Mouse (Mus musculus) ZHBTc4 (cell line): Measurements from ENCODE around the gene Tnfrsf8.

ENCODE experiments used
- DNase-seq: peaks from one replicate; pipeline ENCODE4 v3.0.0-alpha.2; 2011; ENCODE audit warnings: low read depth, low spot score

Gene Tnfrsf8

GRCm38 (mm10) chr4:145233487-145234228, 81.3 kb downstream of the Tnfrsf8 start:
- no peak for DNase-seq

GRCm38 (mm10) chr4:145231732-145232131, 83.2 kb downstream of the Tnfrsf8 start:
- no peak for DNase-seq

DNA sequence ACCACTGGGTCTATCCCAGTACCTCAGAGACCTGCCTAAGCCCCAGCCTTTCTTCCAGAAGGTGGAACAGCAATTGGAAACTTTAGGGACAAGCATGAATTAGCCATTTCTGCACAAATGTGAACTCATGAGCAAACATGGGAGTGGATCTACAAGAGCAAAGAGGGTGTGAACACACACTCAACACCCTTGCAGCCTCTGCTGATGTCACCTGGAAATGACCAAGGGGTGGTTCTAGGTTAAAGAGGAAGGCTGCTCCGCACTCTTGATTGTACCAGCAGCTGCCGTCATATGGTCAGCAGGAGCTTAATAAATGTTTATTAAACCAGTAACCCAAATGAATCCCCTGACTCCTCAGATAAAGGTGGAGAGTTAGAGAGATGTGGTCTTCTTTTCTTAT, 84.3 kb downstream of the Tnfrsf8 start:
- DNase-seq: no peak

GRCm38 (mm10) chr4:145229524-145230163, 85.3 kb downstream of the Tnfrsf8 start:
- DNase-seq: no peak

DNA sequence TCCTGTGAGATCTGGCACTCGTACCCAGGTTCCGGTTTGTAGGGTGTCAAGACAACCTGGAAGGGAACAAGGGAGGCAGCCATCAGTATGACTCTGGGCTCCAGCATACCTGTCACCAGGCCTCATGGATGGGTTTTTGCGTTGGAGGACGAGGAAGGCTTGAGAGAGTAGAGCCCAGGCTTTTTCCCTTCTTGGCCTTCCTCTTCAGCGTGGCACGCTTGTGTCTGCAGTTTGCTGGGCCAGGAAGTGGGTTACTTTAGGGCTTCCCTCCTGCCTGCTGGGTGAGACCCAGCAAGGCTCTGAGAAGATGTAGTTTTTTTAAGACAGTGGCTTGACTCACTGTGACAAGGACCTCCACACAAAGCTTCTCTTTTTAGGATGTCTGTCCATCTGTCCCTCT, 85.9 kb downstream of the Tnfrsf8 start:
- no peak for DNase-seq

GRCm38 (mm10) chr4:145224613-145225012, 90.4 kb downstream of the Tnfrsf8 start:
- no peak for DNase-seq

DNA sequence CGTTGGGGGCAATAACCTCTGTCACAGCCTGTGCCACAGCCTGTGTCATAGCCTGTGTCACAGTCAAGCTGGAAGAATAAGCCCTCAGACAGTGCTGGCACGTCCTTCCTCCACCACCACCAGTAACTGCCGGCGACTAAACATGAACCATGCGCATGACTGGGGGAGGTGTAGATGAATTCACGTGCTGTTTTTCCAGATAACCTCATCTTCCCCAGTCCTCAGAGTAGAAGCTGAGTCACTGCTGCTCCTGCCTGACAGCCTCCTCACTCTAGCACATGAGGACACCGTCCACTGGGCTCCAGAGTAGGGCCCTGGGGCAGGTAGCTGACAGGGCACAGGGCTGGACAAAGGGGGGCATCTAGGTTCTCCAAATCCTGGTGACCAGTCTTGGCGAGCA, 92.9 kb downstream of the Tnfrsf8 start:
- DNase-seq: no peak

GRCm38 (mm10) chr4:145221379-145221778, 93.6 kb downstream of the Tnfrsf8 start:
- DNase-seq: no peak

DNA sequence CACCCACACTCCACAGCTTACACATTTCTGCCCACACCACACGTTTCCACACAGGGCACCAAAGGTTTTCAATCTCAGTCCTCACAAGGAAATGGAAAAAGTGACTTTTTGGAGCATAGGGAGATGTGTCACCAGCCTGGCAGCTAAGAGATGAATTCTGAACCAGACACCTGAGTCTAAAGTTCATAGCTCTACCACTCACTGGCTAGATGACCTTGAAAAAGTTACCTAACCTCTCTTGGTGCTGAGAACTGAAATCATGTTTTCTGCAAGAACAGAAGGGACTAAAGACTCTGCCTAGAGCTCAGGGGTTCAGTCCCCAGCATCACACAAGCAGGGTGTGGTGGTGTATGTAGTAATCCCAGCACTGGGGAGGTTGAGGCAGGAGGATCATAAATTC, 95.0 kb downstream of the Tnfrsf8 start:
- no peak for DNase-seq

DNA sequence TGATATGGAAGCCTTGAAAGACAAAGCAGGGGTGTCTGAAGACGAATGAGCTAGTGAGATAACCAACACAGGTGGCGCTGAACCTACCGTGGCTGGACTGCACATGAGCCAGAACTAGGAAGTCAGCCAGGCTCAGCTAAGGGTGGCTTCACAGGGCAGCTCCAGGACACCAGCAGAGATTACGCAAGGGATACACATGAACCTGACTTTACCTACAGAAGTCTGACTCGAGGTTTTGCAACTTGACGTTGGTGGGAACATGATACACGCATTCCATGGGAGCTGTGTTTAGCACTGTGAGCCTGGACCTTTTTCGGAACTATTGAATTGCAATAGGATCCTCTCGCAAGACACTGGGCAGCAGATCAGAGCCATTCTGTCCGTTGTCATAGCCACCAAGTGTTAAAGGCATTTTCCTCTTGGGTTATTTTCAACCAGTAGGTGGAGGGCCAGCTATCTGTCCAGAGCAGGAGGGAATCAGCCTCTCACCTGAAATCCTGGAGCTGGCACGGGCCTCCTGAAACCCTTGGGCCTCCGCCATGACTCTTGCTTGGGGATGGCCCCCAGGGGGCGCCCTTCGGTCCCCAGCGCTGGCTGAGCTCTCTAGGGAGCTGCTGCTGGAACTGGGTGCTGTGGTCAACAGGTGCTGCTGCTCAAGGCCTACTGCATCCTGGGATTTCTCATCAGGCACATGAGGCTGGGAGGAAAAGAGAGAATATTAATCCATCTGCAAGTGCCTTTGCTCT, 95.6 kb downstream of the Tnfrsf8 start:
- DNase-seq: peak; percentile 84

GRCm38 (mm10) chr4:145217837-145218236, 97.1 kb downstream of the Tnfrsf8 start:
- no peak for DNase-seq
